Mouse (Mus musculus) CH12.LX (cell line): ENCODE data around the gene Zyg11a. TPM values are rescaled to one million over a fixed set of nuclear protein-coding genes. Genes with fewer than 3 reads are reported as not detected.

Source experiments
- DNase-seq: peaks from one replicate; pipeline ENCODE4 v3.0.0-alpha.2; 2013; ENCODE audit errors: extremely low read depth
- H3K27ac ChIP-seq: 2 replicates; pipeline ENCODE4 v1.5.1; 2012; ENCODE audit warnings: low read depth, mild to moderate bottlenecking, control low read depth, moderate library complexity; ENCODE audit not compliant: insufficient read depth
- H3K27me3 ChIP-seq: replicated peaks from 2 replicates; pipeline ENCODE3; 2012; ENCODE audit warnings: inconsistent platforms
- H3K36me3 ChIP-seq, 2 experiments: replicated peaks in 1 of 2; 2 replicates each; pipeline versions ENCODE3 to v1.6.1; 2012; ENCODE audit warnings: inconsistent platforms in 1 of 2, low read length in 1 of 2, mild to moderate bottlenecking in 1 of 2, mixed read lengths in 1 of 2, moderate library complexity in 1 of 2; ENCODE audit not compliant: control insufficient read depth in 1 of 2, insufficient read depth in 1 of 2
- H3K4me1 ChIP-seq, 2 experiments: 2 replicates each; pipeline ENCODE4 v1.6.1; 2012; ENCODE audit warnings: inconsistent platforms in 1 of 2, moderate library complexity in 1 of 2; ENCODE audit not compliant: insufficient read depth in 2 of 2, control insufficient read depth in 1 of 2
- H3K4me2 ChIP-seq: 2 replicates; pipeline ENCODE4 v1.6.1; 2012; ENCODE audit warnings: low read depth, mild to moderate bottlenecking, control low read depth; ENCODE audit not compliant: poor library complexity, insufficient read depth, severe bottlenecking
- H3K4me3 ChIP-seq, 3 experiments: fragments of 150-350 bp in 1 of 3; sonication (generic) in 1 of 3; replicated peaks in 1 of 3; 2 replicates each; pipeline versions ENCODE3 to v1.5.1; 2011 to 2012; ENCODE audit warnings: low read depth in 2 of 3, low read length in 2 of 3, mild to moderate bottlenecking in 2 of 3, moderate library complexity in 2 of 3, control low read depth in 1 of 3, improper control_type of control experiment in 1 of 3, inconsistent platforms in 1 of 3, mixed read lengths in 1 of 3; ENCODE audit not compliant: poor library complexity in 1 of 3
- H3K79me2 ChIP-seq: replicated peaks from 2 replicates; pipeline ENCODE4 v1.6.1; 2012; ENCODE audit warnings: mild to moderate bottlenecking, moderate library complexity; ENCODE audit not compliant: control insufficient read depth, poor library complexity, insufficient read depth, severe bottlenecking; ENCODE audit errors: extremely low read depth
- H3K9ac ChIP-seq: 2 replicates; pipeline ENCODE4 v1.6.1; 2012; ENCODE audit warnings: low read depth, mild to moderate bottlenecking, control low read depth, moderate library complexity; ENCODE audit not compliant: insufficient read depth
- H3K9me3 ChIP-seq: replicated peaks from 2 replicates; pipeline ENCODE3; 2012; ENCODE audit warnings: low read length, inconsistent platforms, mixed read lengths
- BHLHE40 ChIP-seq: IDR thresholded peaks from 2 replicates; pipeline ENCODE4 v1.6.1; 2011; ENCODE audit warnings: mild to moderate bottlenecking, low read depth, low read length, improper control_type of control experiment
- CHD1 ChIP-seq: IDR thresholded peaks from 2 replicates; pipeline ENCODE4 v1.6.1; 2012; ENCODE audit warnings: low read depth, low read length, improper control_type of control experiment, inconsistent platforms
- ELF1 ChIP-seq: IDR thresholded peaks from 2 replicates; pipeline ENCODE4 v1.6.1; 2014; ENCODE audit warnings: low read depth, mild to moderate bottlenecking, inconsistent platforms, low read length, improper control_type of control experiment
- ETS1 ChIP-seq: conservative IDR thresholded peaks from 2 replicates; pipeline ENCODE4 v1.6.1; 2012; ENCODE audit warnings: low read depth, mild to moderate bottlenecking, inconsistent platforms, low read length, improper control_type of control experiment, moderate library complexity
- HCFC1 ChIP-seq: IDR thresholded peaks from 2 replicates; pipeline ENCODE4 v1.6.1; 2012; ENCODE audit warnings: low read depth, mild to moderate bottlenecking, inconsistent platforms, low read length, improper control_type of control experiment
- IRF4 ChIP-seq: IDR thresholded peaks from 2 replicates; pipeline ENCODE4 v1.6.1; 2014; ENCODE audit warnings: low read depth, mild to moderate bottlenecking, inconsistent platforms, low read length, improper control_type of control experiment
- JUND ChIP-seq: conservative IDR thresholded peaks from 2 replicates; pipeline ENCODE4 v1.6.1; 2011; ENCODE audit warnings: low read depth, low read length, improper control_type of control experiment
- MAFK ChIP-seq: IDR thresholded peaks from 2 replicates; pipeline ENCODE4 v1.6.1; 2011; ENCODE audit warnings: low read length, improper control_type of control experiment; ENCODE audit not compliant: insufficient replicate concordance
- MAZ ChIP-seq: IDR thresholded peaks from 2 replicates; pipeline ENCODE4 v1.6.1; 2012; ENCODE audit warnings: low read depth, mild to moderate bottlenecking, inconsistent platforms, low read length, improper control_type of control experiment, moderate library complexity
- MXI1 ChIP-seq: IDR thresholded peaks from 2 replicates; pipeline ENCODE4 v1.6.1; 2011; ENCODE audit warnings: mild to moderate bottlenecking, low read depth, low read length, improper control_type of control experiment
- MYC ChIP-seq: IDR thresholded peaks from 2 replicates; pipeline ENCODE4 v1.6.1; 2011; ENCODE audit warnings: low read depth, mild to moderate bottlenecking, improper control_type of control experiment, low read length
- NRF1 ChIP-seq: IDR thresholded peaks from 2 replicates; pipeline ENCODE4 v1.6.1; 2014; ENCODE audit warnings: low read depth, mild to moderate bottlenecking, inconsistent platforms, low read length, improper control_type of control experiment, moderate library complexity
- PAX5 ChIP-seq: IDR thresholded peaks from 2 replicates; pipeline ENCODE4 v1.6.1; 2012; ENCODE audit warnings: low read length, inconsistent platforms, mixed read lengths
- POLR2A ChIP-seq: IDR thresholded peaks from 2 replicates; pipeline ENCODE4 v1.6.1; 2011; ENCODE audit warnings: low read depth, mild to moderate bottlenecking, improper control_type of control experiment, low read length
- POLR2AphosphoS2 ChIP-seq: IDR thresholded peaks from 2 replicates; pipeline ENCODE4 v1.6.1; 2011; ENCODE audit warnings: low read depth, low read length, improper control_type of control experiment
- RAD21 ChIP-seq: IDR thresholded peaks from 2 replicates; pipeline ENCODE4 v1.6.1; 2011; ENCODE audit warnings: low read depth, mild to moderate bottlenecking, low read length, improper control_type of control experiment, moderate library complexity
- RCOR1 ChIP-seq: conservative IDR thresholded peaks from 2 replicates; pipeline ENCODE4 v1.6.1; 2012; ENCODE audit warnings: low read depth, mild to moderate bottlenecking, inconsistent platforms, low read length, improper control_type of control experiment
- SIN3A ChIP-seq: IDR thresholded peaks from 2 replicates; pipeline ENCODE4 v1.6.1; 2012; ENCODE audit warnings: low read length, improper control_type of control experiment, inconsistent platforms
- SMC3 ChIP-seq: IDR thresholded peaks from 2 replicates; pipeline ENCODE4 v1.6.1; 2011; ENCODE audit warnings: low read depth, low read length, improper control_type of control experiment
- TCF12 ChIP-seq: IDR thresholded peaks from 2 replicates; pipeline ENCODE4 v1.6.1; 2014; ENCODE audit warnings: low read depth, mild to moderate bottlenecking, inconsistent platforms, low read length, improper control_type of control experiment
- UBTF ChIP-seq: IDR thresholded peaks from 2 replicates; pipeline ENCODE4 v1.6.1; 2012; ENCODE audit warnings: low read depth, mild to moderate bottlenecking, inconsistent platforms, low read length, improper control_type of control experiment, moderate library complexity
- ZC3H11A ChIP-seq: IDR thresholded peaks from 2 replicates; pipeline ENCODE4 v1.6.1; 2012; ENCODE audit warnings: low read depth, mild to moderate bottlenecking, inconsistent platforms, low read length, improper control_type of control experiment
- ZKSCAN1 ChIP-seq: IDR thresholded peaks from 2 replicates; pipeline ENCODE4 v1.6.1; 2012; ENCODE audit warnings: low read depth, inconsistent platforms, low read length, improper control_type of control experiment, borderline replicate concordance
- ZMIZ1 ChIP-seq: IDR thresholded peaks from 2 replicates; pipeline ENCODE4 v1.6.1; 2012; ENCODE audit warnings: low read depth, mild to moderate bottlenecking, inconsistent platforms, low read length, improper control_type of control experiment
- dilution Hi-C: fragments of 300-500 bp; cut with MboI; formaldehyde crosslinking; loops from 2 replicates; pipeline ENCODE4 v1.14.3; 2020; ENCODE audit warnings: low sequenced_read_pairs; ENCODE audit not compliant: extremely low pct_unique_long_range_greater_than_20kb, extremely low pct_ligation_motif_present
- in situ Hi-C: fragments of 300-500 bp; cut with MboI; formaldehyde crosslinking; loops from 3 replicates; pipeline ENCODE4 v1.14.3; 2019; ENCODE audit warnings: low sequenced_read_pairs, low pct_ligation_motif_present, low pct_unique_long_range_greater_than_20kb, mixed read lengths
- polyA plus RNA-seq: library from polyadenylated mRNA; unstranded; fragments of >175 nt; gene quantifications from 2 replicates; pipeline ENCODE4 v1.2.1, GENCODE M21; 2012; ENCODE audit warnings: low read depth; ENCODE audit not compliant: insufficient read length
- total RNA-seq, 2 experiments: library from RNA; depleted of rRNA; stranded (reverse); fragments of 300-350 nt in 1 of 2; fragments of >200 nt in 1 of 2; gene quantifications; 2 replicates each; pipeline ENCODE4 v1.2.3; 2012 to 2014

Gene Zyg11a
- total and polyA plus RNA-seq, 3 experiments = not detected

DNA sequence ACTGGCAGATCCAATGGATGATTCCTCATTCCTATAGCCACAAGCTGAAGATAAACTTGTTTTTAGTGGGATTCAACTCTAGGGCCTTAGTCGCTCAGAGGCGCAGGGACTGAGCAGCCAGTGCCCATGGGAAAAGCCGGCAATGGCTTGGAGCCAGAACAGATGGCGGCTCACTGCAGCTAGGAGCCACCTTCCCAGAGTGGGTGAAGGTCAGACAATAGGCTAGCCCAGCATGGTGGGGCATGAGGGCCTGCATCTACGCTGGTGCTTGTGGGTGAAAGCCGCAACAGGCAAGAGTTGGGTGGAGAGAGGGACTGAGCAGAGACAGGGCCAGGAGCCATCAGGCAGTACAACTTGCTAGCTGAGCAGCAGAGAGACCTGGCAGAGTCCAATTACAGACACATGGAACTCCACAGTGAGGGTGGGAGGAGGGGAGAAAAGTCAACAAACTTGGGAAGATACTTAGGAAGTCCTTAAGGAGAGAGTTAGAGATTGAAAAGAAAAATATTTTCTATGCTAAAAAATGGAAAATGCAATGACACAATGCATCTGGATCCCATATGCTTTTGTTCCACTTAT, 21.5 kb downstream of the Zyg11a start:
- H3K27ac ChIP-seq = no peak overlapping the region
- dilution Hi-C loops (no loop called here), in situ Hi-C loops (no loop called here)
- H3K27me3 ChIP-seq = no peaks in the 10 kb centered on the region
- H3K4me1 ChIP-seq = no peaks in the 10 kb centered on the region
- H3K36me3 ChIP-seq = no peaks in the 10 kb centered on the region
- no peak overlapping the region for H3K9ac ChIP-seq
- no peaks in the 10 kb centered on the region for H3K79me2 ChIP-seq
- no peak overlapping the region for H3K4me3 ChIP-seq
- no peak for TF ChIP-seq ZC3H11A
- TF ChIP-seq MAZ = no peak
- no peak for TF ChIP-seq IRF4
- TF ChIP-seq MAFK = no peak
- TF ChIP-seq MXI1 = no peak
- no peak for TF ChIP-seq ELF1
- no peak for TF ChIP-seq TCF12
- no peak for TF ChIP-seq ETS1
- no peak for TF ChIP-seq CHD1
- no peak overlapping the region for H3K4me2 ChIP-seq
- no peaks in the 10 kb centered on the region for H3K9me3 ChIP-seq
- DNase-seq = no peak

DNA sequence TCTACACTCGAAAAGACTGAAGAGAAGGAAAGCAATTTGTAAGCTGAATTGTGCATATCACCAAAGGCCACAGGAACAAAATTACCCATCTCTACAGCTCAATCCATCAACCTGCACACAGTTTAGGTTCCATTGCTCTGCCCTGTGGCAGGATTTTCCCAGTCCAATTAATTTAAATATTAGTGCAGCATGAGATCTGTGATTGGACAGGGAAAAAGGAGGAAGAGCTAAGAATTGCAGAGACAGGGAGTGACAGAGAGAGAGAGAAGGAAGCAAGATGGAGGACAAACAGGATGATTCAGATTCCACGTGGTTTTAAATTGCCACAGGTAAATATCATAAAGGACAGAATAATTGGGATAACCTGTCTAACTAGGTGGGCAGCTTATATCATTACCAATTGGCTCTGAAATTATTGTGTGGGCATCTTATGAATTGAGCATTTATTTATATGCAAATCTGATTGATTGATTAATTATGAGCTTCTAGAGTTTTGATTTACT, 25.0 kb downstream of the Zyg11a start:
- DNase-seq = no peak
- Histone ChIP-seq H3K4me2 (no peak overlapping the region), H3K4me3 (no peak overlapping the region), H3K36me3 (no peaks in the 10 kb centered on the region), H3K4me1 (no peaks in the 10 kb centered on the region), H3K9me3 (no peaks in the 10 kb centered on the region), H3K27ac (no peak overlapping the region), H3K9ac (no peak overlapping the region), H3K79me2 (no peaks in the 10 kb centered on the region), H3K27me3 (no peaks in the 10 kb centered on the region)
- TF ChIP-seq PAX5 = no peak
- TF ChIP-seq JUND = no peak
- no peak for TF ChIP-seq ZMIZ1
- no peak for TF ChIP-seq TCF12
- TF ChIP-seq RCOR1 = no peak
- TF ChIP-seq IRF4 = no peak
- no peak for TF ChIP-seq SMC3
- no peak for TF ChIP-seq ZKSCAN1
- TF ChIP-seq MYC = no peak
- TF ChIP-seq MAFK = no peak
- no peak for TF ChIP-seq POLR2A
- TF ChIP-seq UBTF = no peak
- no peak for TF ChIP-seq NRF1
- no peak for TF ChIP-seq RAD21
- TF ChIP-seq HCFC1 = no peak
- TF ChIP-seq POLR2AphosphoS2 = no peak
- no peak for TF ChIP-seq MXI1
- no peak for TF ChIP-seq CHD1
- TF ChIP-seq BHLHE40 = no peak
- TF ChIP-seq SIN3A = no peak
- in situ Hi-C loops = no loop called here
- dilution Hi-C loops = no loop called here
